Mouse (Mus musculus) liver, embryonic 14.5 days (tissue): ENCODE results near the gene Rhbdl1.
A peak's percentile ranks its signal among the peaks of the same experiment; 100 is the strongest.

ENCODE experiments used
- CTCF ChIP-seq: IDR thresholded peaks from 2 replicates; pipeline ENCODE4 v1.5.1; 2016; ENCODE audit warnings: antibody characterized with exemption, low read depth, control low read depth
- EP300 ChIP-seq: IDR thresholded peaks from 2 replicates; pipeline ENCODE4 v1.6.1; 2016; ENCODE audit warnings: antibody characterized with exemption, low read depth

GRCm38 (mm10) chr17:25791320-25791842, 45.7 kb downstream of the Rhbdl1 start:
- TF ChIP-seq CTCF: peak; percentile 18; the same call in 1 of the 2 replicates
- TF ChIP-seq EP300: no peak
